Mouse (Mus musculus) urinary bladder, postnatal 36 days (tissue): ENCODE measurements around the gene Disp1.

Source experiments
- DNase-seq, 2 experiments: peaks; one replicate each; pipeline ENCODE4 v3.0.0; 2022; ENCODE audit warnings: low spot score in 2 of 2, mixed read lengths in 1 of 2

The Disp1 gene

DNA sequence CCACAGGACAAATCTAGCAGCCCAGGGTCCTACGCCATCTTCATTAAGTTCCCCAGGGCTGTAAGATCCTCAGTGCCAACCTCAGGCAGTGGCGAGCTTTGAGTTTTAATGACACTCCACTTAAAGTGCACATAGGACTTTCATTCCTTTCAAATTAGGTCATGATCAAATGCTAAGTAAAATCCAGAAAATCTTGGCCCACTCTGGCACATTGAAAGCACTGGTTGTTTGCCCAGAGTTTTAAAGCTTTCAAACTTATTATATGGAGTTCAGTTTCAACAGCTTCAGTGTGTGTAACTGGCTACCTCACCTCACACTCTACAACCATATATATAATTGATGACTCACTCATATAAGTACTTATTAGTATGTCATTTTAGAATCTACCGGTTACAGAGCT, 87.9 kb downstream of the Disp1 start:
- DNase-seq, result no peak

DNA sequence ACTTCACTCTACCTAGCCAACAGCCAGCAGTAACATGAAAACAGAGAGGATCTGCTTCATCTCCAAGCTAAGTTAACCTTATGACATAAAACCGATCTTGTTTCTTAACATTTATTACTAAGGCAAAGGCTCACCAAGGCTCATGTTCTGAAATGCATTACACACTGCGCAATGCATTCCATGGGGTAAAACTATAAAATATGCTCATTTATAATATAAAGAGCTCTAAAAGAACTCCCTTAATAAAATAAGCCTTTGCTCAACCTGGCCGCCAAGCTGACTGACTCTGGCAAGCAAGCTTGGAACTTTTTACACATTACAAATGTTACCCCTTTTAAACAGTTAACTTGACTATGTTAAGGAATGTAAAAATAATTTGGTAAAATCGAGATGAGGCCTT, 94.1 kb downstream of the Disp1 start:
- DNase-seq, result no peak

DNA sequence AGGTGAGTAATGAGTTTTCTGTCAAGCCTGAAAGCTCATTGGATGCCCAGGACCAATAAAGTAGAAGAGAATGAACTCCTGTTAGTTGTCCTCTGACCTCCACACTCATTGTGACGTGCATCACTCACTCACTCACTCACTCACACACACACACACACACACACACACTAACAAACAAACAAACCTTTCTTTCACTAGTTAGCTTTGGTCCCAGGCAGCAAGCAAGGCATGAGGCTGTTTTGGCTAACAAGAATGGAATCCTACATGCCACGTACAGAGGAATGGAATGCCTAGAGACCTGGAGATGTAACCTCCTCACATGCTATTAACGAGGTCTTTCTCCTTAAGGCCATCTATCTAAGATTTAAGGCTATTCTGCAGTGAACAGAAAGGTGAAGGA, 97.6 kb downstream of the Disp1 start:
- DNase-seq, result no peak

DNA sequence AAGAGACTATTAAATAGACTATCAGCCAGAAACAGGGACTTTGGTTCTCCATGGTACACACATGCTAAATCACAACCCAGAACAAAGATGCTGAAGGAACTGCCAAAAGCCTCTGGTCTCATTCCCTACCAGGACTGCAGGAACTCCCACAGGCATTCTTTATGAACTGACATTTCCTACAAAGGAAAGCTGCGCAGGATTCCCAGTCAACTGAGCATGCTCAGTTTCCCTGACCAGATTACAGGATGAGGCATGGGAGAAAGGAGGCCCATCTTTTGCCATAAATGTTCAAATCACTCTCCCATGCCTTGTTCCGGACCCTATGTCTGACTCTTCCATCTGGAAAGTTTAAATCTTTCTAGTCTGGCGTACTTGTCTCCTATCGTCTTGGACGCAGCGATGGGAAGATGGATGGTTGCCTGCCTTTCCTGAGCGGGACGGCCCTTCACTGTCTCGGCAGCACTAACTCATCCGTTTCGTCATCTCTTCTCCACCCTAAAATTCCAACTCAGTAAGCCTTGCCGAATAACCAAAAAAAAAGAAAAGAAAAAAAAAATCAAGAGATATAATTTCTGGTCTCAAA, 100.9 kb downstream of the Disp1 start:
- no peak for DNase-seq

- no peak for DNase-seq
These were observed 103.2 kb downstream of the Disp1 start for GRCm38 (mm10) chr1:183117827-183118825.

DNA sequence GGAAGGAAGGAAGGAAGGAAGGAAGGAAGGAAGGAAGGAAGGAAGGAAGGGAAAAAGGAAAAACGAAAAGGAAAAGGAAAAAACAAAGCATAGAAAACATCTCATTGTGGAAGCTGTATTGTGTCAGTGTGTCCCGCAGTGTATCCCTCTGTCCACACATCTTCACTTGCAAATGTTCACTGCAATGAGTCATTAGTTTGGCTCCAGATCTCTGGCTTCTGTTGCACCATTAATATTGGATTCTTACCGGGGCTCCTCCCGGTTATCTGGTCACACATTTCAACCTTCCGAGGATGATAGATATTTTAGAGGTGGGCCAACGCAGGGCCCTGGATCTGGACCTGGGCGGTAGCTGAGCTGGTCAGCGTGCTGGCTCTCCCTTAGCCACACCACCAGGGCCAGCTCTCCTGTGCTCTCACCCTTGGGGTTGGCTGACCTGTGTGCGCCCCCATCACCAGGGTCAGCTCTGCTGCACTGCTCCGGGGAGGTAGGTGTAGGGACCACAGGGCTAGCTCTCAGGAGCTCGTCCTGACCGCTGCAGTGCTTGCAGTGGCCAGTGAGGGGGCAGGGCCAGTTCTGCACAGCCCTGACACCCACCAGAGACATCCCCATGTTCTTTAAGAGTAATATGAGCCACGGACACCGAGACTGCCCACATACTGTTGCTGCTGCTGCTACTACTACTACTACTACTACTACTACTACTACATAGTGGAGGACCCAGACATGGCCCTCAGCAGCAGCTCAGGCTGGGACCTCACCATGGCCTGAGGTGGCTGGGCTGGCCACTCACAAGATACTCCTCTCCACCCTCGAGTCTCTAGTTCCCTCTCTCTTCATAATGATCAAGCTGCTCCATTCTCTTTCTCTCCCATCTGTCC, 104.1 kb downstream of the Disp1 start:
- no peak for DNase-seq

- no peak for DNase-seq
These were observed 104.9 kb downstream of the Disp1 start for GRCm38 (mm10) chr1:183116441-183116840.

DNA sequence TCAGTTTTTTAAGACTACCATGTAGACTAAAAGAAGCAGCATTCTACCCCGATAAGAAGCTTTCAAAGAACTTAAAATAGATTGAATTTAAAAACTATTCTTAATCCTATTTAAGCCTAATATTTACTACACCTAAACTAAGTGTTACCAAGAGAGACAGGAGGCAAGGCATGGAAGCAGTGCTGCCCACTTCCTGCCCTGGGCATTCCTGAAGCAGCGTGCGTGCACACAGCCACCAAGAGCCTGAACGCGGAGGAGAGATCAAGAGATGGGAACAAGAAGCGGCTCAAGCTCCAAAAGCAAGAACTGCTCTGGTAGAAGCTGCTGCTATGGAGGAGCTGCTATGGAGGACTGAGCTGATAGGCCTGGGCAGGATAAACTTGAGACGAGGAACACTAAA, 106.2 kb downstream of the Disp1 start:
- no peak for DNase-seq

DNA sequence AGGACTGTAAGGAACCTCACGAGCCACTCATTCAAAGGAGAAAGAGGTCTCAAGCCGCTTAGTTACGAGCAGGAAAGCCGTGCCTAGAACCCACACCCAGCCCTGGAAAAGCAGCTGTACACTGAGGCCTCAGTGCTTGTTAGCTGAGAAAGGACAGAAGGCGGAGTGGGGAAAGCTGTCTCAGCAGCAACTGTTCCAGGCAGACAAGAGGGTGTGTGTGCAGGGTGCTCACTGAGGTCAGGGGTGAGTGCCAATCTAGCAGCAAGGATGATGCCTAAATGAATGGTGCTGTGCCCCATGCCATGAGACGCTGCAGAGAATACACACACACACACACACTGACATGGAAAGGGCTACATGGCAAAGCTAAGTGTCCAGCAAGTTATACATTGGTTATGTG, 106.8 kb downstream of the Disp1 start:
- no peak for DNase-seq

DNA sequence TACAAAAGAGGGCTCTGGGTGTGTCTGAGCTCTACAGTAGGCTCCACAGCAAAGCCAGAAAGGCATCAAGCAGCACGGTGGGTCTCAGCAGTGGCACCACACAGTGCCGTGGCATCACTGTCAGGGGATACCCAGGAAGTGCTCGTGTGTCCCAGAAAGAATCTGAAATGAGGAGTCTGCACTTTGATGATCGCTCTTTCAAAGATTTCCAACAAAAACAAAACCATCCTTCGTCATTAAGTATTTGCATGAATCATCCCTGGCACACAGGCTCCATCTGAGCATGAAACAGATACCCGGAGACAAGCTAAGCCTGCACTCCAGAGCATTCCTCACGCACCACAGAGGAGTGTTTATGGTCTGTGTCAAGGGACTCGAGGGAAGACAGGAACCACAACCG, 107.8 kb downstream of the Disp1 start:
- no peak for DNase-seq

DNA sequence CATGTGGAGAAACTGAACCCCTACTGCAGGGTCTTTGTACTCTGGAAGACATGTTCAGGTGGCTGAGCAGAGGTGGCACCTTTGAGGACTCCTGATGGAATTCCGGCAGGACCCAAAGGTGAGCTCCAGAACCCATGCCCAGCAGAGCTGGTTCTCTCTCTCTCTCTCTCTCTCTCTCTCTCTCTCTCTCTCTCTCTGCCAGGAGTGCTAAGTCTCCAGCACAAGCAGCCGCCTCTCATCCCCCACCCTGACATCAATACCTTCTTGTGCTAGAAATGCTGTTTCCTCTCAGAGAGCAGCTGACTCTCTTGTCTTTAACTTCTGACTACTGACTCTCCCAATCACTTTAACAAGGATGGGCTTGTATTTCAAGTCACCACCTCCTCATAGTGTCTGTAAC, 113.8 kb downstream of the Disp1 start:
- no peak for DNase-seq

DNA sequence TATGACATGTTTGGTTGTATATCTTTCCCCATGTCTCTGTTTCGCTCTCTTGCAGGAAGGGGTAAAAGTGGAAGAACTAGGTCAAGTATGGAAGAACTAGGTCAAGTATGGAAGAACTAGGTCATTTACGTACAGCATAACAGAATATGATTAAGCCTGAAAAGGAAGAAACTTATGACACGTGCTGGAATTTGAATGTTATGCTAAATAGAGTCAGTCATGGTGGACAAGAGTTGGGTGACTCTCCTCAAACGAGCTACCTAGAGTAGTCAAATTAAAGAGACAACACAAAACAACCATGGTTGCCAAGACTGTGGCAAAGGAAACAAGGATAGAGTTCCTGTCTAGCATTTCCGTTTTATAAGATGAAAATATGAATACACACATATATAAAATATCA, 116.6 kb downstream of the Disp1 start:
- DNase-seq, result no peak

DNA sequence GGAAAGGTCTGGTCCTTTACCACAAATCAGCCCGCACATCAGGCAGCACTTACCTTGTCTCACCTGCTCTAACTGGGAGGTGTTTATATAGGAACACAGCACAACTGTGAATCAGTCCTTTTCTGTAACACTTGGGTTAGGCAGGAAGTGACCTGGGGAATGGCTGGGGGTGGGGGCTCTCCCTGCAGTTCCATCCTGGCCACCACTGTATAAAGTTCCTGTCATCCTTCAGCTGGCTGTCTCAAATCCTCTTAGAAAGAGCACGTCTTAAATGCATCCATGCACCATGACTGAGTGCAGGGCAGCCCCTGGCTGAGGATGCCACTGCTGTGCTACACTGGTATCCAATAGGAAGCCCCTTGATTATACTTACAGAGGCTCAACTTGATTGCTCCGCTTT, 118.5 kb downstream of the Disp1 start:
- DNase-seq, result no peak

- DNase-seq, result no peak
These were observed 119.2 kb downstream of the Disp1 start for GRCm38 (mm10) chr1:183102153-183102552.

DNA sequence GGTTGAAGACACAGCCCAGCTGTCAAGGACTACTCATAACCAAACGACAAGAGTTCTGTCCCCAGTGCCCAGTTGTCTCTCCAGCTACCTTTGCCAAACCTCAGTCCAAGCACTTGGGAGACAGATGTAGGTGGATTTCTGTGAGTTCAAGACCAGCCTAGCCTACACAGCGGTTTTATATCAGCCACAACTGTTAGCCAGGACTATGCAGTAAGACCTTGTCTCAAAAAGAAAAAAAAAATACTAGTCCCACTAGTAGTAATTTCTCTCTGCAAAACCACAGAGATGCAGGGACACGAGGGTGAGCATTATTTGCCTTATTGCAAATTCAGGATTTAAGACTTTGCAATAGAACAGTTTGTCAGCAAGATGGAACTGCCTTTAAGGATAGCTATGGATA, 120.0 kb downstream of the Disp1 start:
- no peak for DNase-seq

- DNase-seq, result no peak
These were observed 121.1 kb downstream of the Disp1 start for GRCm38 (mm10) chr1:183100245-183100644.

DNA sequence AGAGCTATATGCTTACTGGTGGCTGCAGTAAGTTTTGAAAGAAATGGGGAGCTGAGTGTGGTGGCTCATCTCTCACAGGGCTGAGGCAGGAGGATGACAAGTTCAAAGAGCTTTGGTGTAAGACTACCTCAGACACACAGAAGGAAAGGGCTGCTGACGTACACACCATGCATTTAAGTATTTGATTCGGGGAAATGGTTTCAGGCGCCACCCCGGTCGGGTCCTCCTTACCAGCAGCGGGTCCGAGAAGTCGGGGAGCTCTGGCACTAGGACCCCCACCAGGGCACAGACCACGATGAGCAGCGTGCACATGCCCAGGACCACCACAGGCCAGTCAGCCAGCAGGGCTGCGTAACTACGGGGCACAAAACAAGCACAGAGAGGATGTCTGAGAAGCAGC, 121.6 kb downstream of the Disp1 start:
- DNase-seq, result no peak

- DNase-seq, result no peak
These were observed 123.7 kb downstream of the Disp1 start for GRCm38 (mm10) chr1:183097606-183098005.

DNA sequence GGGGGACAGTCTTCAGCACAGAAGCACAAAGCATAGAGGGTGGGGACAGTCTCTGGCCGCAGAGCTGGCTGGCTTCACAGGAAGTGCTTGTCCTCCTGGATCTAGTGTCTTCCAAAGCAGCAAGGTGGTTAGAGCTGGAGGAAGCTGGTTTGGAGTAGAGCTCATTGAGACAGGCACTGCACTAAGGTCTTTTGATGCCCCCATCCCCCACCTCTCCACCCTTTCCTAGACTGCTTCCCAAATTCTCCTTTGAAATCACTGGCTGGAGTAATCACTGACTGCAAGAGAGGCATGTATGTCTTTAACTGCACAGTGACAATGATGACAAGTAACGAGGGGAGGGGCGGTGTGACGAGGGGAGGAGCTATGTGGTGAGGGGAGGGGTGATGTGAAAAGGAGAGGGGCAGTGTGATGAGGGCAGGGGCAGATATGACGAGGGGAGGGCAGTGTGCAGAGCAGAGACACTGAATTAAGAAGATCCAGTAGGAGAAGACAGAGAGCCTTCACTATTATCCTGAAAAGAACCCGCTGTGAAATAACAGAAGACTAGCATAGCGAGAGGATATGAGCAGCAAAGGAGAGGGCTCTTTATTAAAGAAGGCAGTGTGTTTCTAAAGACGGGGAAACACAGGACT, 125.8 kb downstream of the Disp1 start:
- no peak for DNase-seq

- DNase-seq, result no peak
These were observed 129.0 kb downstream of the Disp1 start for GRCm38 (mm10) chr1:183092296-183092695.

DNA sequence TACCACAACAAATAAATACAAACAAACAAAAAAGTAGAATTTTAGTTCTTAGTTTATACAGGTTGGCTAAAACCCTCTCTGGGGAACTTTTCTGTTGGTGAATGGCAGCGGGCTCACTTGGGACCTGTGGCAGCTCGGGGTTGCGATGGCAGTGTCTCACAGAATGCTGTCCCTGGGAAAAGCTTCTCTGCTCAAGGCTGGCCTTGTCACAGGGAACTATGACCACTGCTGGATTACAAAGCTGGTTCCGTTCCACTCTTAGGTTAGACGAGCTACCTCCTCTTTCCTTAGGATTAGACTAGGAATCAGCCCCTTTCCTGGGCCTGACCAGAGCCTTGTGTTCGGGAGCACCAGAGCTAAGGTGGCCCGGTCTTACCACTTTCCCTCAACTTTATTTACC, 130.1 kb downstream of the Disp1 start:
- no peak for DNase-seq

GRCm38 (mm10) chr1:183088661-183089060, 132.7 kb downstream of the Disp1 start:
- DNase-seq, result no peak
